Mouse (Mus musculus): ENCODE measurements around the gene 5730522E02Rik.

DNA sequence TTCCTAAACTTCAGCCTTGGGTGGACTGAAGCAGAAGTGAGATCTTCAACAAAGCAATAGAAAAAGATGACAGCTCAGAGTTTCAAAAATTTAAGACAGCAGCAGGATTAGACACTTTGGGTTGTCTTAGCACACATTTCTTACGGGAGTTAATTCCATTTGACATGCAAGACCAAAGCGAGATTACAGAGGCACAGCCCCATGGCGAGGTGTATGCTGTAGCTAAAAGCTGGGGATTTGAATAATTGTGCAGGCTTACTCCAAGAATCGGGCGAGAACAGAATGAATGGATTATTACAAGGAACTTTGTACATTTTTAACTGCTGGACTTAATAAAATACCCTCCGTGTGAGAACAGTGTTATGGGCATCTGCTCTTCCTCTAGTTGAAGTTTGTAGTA lies 615.3 kb downstream of the 5730522E02Rik start:
- TF ChIP-seq CTCF (IDR thresholded peaks at IDR 0.05; ENCODE audit: extremely low read depth, insufficient read depth, insufficient read length, insufficient replicate concordance), result no peak
- TF ChIP-seq POLR2A (IDR thresholded peaks at IDR 0.05; ENCODE audit: low read depth, low read length), result no peak
